Mouse (Mus musculus) cerebellum, postnatal 36 days (tissue): ENCODE results near the gene 2610028H24Rik.

ENCODE experiments used
- DNase-seq, 2 experiments: peaks; one replicate each; pipeline ENCODE4 v3.0.0; 2021 to 2022; ENCODE audit warnings: mixed read lengths in 2 of 2

The 2610028H24Rik gene

DNA sequence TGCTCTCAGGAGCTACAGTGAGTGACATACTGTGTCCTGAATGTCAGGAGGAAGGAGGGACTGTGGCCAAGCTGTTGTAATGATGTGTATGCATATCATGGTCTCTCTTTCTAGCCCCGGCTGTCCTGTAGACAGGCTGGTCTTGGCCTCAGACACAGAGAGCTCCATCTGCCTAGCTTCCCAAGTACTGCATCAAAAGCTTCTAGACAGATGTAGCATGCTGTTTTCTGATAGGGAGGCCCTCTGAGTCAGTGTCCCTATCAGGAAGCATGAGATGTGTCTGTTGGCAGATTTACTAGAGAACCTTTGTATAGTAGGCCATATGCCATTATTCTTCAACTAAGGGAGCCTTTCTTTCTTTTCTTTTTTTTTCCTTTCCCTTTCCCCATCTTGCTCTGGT, 44.6 kb downstream of the 2610028H24Rik start:
- no peak for DNase-seq

DNA sequence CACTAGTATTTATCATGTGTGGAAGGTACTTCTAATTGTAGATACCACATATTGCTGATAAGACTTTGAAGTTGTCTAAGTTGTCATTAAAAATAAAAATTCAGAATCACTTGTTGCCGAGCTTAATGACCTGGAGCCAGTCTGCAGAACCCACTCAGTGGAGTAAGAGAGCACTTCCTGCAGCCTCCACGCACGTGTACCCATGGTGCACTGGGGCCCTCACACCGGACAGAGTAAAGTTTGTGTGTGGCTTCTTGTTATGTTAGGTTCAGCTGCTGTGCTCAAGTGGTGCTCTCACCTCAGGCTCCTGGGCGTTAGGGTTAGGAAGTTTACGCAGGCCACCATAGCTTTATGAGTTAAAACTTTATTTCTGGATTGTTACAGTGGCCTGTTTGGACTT, 46.6 kb downstream of the 2610028H24Rik start:
- DNase-seq, result no peak

DNA sequence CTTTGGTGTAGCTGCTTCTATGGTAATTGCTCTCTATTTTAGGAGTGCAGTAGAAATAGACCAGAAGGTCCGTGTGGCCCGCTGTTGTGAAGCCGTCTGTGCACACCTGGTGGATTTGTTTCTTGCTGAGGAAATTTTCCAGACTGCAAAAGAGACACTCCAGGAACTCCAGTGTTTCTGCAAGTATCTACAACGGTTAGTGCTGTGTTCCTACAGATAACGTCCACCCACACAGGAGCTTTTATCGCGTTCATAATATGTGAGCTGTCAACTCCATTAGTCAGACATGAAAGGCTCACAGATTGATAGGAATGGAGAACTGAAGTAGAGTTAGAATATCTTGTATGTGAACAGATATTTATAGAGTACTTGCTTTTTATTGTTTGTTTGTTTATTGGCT, 47.5 kb downstream of the 2610028H24Rik start:
- no peak for DNase-seq

- DNase-seq, result no peak
Observed at GRCm38 (mm10) chr10:76497522-76497921, 48.6 kb downstream of the 2610028H24Rik start.

DNA sequence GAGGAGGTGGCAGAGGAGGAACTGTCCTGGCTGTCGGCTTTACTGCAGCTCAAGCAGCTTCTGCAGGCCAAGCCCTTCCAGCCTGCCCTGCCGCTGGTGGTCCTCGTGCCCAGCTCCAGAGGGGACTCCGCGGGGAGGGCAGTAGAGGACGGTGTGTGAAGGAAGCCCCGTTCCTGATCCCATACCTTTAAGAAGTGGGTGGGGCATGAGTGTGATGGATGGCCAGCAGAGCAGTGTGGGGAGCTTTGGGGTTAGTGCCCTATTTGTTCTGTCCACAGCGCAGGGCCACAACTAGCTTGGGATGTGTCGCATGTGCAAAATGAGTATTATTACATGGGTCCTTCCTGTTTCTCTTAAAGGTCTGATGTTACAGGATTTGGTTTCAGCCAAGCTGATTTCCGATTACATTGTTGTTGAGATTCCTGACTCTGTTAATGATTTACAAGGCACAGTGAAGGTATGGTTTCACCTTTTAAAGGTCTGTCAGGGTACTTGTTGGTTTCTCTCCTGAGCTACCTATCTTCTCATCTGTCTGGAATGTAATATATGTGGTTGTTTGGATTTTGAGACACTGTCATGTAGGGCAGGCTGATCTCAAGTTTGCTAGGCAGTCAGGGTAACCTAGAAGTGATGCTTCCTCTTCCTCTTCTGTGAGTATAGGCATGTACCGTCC, 55.5 kb downstream of the 2610028H24Rik start:
- no peak for DNase-seq

- no peak for DNase-seq
Observed at GRCm38 (mm10) chr10:76505865-76506264, 57.0 kb downstream of the 2610028H24Rik start.
